Mouse (Mus musculus) embryo, embryonic 9.5 days (tissue): ENCODE measurements around the gene Ptprq.

Source experiments
- DNase-seq: peaks from one replicate; pipeline ENCODE4 v3.0.0-alpha.2; 2017; ENCODE audit errors: extremely low spot score

Ptprq gene

DNA sequence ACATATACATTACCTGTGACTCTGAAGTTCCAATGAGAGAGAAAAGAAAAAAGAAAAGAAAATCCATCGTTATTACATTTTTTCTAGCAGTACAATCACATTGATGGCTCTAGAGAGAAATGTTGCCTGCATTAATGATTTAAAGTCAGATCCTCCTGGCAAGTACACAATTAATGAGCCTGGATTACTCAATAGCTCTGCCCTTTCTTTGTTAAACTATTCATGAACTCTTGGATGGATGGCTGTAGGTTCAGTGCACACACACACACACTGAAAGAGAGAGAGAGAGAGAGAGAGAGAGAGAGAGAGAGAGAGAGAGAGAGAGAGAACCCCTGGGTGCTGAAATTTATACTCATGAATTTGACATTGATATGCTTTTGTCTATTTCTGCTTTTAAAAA, at the start of gene Ptprq:
Gene Ptprq (minus strand): TSS at position 246 of the 400 bp plus-strand sequence.
- DNase-seq, result no peak

DNA sequence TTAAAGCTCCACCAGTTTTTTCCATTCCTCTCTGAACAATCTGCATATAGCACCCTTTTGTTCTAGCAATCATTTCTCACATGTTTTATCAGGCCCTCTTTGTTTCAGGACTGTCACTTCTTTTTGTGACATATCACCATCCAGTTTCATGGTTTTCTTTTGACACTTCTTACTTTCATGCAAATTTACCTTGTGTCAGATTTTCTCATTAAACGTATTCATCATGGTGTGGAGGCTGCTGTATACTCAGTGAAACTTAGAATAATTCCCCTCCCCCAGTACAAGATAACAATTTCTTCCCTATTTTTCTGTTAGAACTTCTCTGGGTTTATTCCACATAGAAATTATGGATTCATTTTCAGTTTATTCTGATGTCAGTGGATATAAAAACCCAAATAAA, 39.8 kb upstream of the Ptprq start:
- DNase-seq, result no peak

DNA sequence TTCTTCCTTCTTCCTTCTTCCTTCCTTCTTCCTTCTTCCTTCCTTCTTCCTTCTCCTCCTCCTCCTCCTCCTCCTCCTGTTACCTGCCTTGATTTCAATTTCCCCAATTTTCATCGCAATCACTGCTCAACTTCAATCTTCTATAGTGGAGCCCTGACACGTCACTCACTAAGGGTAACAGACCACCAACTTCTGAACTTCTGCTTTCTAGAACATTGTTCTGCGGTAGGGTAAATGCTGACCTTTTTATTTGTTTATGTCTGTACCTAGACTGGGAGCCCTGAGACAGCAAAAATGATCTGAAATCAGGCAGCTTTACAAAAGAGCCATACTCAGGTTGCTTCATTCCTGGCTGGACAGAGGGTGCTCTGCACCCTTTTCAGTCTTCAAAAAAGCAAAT, 33.6 kb upstream of the Ptprq start:
- no peak for DNase-seq

DNA sequence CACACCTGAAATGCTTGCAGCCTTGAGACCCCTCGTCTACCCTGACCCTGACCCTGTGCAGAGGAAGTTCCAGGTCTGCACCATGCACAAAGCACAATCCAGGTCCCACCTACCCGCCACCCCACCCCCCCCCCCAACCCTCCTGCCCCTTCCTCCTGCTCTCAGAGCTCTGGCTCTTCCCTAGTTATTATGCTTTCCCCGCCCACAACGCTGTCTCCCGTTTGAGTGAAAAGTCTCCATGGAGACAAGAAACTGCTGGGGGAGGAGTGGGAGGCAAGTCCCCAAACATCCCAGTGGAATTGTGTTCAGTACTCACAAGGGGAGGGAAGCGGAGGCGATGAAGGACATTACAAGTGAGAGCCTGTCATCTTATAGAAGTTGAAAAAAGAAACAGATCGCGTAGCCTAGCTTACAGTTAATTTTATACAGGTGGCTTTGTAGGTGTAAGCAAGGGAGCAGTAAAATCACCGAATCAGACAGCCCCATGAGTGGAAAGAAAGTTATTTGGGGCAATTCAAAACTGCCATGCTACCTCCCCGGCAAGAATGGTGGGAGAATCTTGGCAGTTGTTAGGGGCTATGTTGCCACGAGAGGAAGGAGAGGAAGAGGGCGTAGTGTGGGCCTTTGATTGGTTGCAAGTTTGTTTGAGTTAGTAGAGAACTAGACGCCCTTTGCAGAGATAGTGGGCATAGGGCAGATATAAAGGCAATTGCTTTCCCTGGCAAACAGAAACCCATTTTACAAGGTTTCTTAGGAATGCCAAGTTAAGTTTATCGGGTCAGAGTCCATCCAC, 32.7 kb upstream of the Ptprq start:
- peak; percentile 52 for DNase-seq

DNA sequence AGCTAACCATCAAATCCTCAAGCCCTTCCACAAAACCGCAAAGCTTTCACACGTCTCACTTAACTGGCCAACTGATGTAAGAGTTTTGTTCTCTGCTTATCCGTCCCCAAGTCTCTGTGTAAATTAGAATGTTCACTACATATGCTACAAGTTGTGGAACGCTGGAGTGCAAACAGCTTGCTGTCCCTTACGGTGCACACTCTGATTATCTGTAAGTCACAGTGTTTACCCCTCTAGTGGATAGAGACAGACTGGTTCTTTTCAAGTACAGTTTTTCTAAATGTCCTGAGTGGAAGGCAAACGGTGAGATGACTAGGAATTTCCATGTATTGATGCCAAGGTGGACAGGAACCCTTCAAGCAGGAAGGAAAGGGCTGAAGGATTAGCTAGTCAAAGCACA, 32.1 kb upstream of the Ptprq start:
- DNase-seq, result peak; percentile 8

DNA sequence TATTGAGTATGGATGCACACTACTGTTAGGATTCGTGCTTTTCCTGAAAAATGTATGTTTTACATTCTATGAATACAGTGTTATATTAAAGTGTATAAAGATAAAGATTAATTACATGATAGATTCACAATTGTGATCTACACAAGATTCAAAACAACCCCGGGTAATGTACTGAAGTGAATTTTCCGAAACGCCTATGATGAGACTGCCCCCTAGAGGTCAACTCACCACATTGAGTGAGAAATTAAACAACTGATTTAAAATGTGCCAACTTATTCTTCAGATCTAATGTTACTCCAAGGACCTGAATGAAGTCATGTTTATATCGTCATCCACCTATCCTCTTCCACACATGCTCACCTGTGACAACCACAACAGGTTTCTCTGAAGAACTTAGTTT, 27.7 kb upstream of the Ptprq start:
- DNase-seq, result peak; percentile 28

DNA sequence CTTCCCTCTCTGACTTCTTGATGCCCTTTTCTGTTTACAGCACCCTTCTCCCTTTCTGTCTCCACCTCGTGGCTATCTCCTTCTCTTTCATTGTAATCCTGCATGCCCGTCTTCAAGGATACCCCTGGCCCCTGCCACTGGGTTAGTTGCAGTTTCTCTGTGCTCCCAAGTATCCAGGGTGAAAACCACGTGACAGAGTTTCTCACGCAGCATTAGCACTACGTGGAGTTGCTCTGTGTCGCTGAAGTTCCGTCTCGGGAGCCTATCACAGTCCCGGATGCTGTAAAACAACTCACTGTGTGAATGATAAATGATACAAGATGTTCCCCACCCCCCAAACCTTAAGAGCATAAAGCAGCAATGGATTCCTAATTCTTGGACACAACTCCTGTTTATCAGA, 26.9 kb upstream of the Ptprq start:
- no peak for DNase-seq

DNA sequence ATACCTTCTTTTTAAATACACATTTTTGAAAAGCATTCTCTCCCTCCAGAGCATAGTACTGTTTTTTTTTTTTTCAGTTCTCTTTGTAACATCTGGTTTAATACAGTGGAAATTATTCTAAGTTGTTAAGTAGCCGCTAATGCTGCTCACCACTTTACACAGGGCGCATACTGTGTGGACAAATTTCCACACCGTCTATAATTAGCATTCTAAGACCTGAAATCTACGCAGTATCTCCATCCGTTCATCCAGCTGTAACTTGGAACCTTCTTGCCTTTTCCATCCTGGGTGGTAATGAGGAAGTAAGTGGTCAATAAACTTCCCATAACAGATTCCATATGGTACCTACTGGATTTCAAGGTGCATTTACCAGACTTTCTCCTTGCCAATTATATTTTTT, 20.0 kb upstream of the Ptprq start:
- no peak for DNase-seq

DNA sequence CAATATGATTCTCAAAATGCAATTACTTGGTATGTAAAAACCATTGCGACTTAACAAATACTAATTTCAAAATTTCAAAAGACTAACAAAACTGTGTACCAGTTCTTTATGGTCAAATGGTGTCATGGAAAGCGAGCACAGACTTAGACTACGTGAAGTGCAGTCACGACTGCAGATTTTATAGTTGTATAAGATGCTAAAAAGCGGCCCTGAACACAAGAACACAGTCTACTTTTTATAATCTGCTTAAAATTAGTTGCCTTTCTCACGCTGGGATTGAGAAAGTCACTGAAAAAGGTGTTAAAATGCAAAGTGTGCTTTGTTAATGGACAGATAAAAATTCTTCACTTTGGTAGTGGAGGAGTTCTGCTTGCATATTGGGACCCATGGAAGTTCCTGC, 17.9 kb upstream of the Ptprq start:
- DNase-seq, result no peak

DNA sequence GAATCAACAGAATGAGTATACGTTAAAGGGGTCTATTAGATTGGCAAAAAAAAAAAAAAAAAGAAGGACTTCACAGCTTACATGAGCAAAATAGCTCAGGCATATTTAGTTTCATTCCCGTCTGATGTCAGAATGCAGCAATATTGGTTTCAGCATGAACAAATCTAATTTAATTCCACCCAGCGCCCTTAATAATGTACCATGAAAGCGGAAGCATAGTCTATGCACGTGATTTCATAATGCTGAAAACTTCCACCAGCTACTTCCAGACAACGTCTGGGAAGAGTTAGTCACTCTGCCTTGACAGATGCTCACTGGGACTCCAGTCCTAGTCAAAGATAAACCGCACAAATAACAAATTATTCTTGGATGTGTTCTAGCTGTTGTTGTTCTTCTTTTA, 15.6 kb upstream of the Ptprq start:
- no peak for DNase-seq

DNA sequence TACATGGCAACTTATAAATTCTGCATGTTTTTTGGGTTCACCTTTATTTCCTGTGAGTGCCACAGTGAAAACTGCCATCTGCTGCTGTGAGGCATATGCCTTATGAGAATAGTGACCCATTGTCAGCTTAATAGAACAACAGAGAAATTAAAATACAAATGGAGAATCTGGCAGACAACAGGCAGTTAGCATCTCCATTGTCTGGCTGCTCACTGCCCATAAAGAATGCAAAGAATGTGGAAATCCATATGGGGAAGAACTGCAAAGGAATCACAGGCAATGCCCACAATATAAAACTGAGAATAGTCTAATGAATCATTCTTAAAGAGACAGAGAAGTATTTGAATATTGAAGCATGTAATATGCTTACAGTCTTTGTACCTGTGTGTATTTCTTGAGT, 14.5 kb upstream of the Ptprq start:
- DNase-seq, result no peak

DNA sequence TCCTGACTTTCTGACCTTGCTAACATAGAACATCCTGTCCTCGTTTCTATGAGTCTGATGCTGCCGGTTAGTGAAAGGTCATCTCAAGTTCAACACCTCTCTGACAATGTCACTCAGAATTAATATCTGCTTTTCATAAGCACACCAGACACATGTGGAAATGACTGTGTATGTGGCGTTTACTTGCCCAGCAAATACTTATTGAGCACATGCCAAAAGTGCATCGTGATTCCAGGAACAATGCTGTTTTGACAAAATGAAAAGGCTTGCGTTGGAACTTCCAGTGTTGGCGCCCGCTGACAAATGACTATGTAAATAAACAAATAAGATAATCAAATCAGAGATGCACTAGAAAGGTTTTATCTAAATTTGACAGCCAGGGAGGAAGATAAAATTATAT, 5.8 kb upstream of the Ptprq start:
- no peak for DNase-seq

DNA sequence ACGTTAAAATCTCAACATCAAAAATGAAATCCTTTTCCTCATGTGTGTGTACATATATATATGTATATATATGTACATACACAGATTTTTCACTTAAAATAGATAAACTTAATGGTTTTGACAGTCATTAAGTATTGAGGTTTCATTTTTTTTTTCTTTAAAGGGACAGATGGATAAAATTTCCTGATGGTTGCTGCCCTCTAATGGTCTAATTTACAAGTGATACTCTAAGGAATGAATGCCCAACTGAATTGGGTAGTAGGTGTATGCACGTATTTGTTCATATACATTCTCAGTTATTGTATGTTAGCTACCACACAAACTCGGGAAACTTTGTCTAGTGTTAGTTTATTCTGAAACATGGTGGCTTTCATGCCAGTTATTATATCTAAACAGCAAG, 15.4 kb downstream of the Ptprq start:
- DNase-seq, result peak; percentile 14

DNA sequence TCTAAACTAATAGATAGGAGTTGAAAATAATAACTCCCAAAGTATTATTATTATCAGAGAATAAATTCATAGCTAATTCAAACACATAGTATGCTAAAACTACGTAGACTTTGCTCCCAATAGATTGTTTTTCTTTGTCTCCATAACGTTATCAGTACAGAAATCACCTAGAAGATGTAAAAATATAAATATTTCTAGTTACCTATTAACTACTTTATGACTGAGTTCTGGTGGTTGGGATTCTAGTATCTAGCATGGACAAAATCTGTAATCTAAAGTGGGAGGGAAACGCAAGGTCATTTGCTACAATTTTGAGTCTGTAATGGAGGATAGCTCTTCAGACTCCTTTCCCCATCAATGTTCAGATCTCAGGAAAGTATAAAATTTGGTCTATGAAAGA, 18.9 kb downstream of the Ptprq start:
- no peak for DNase-seq

DNA sequence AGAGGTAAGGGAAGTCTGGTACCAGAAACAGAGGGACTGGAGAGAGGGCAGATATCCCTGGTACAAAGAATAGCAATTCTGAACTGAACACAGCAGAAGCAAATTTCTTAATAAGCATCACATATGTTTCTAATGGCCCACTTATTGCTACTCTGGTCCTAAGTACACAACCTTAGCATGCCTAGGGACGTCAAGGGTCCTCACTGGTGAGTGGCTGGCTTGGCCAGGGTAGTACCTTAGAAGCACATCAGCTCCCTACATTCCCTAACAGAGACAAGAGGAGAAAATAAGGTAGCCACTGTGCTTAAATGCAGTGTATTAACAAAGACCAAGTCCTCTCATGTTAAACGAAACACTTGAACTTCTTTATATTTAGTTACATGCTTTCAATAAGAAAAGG, 21.1 kb downstream of the Ptprq start:
- DNase-seq, result no peak

DNA sequence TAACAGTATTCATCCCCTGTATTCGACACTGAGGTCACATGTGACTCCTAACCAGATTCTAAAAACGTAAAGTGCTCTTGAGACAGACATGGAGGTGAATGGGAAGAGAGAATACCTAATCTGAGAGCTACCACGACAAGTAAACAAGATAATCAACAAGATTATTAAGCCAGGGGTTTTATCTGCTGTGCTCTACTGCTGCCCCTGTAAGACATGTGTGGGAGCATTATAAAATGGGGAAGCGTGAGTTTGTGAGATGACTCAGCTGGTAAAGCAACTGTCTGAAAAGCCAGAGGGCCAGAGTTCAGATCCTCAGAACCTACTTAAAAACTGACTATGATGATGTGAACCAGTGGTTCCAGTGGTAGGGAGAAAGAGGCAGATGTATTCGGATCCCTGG, 22.7 kb downstream of the Ptprq start:
- DNase-seq, result no peak

DNA sequence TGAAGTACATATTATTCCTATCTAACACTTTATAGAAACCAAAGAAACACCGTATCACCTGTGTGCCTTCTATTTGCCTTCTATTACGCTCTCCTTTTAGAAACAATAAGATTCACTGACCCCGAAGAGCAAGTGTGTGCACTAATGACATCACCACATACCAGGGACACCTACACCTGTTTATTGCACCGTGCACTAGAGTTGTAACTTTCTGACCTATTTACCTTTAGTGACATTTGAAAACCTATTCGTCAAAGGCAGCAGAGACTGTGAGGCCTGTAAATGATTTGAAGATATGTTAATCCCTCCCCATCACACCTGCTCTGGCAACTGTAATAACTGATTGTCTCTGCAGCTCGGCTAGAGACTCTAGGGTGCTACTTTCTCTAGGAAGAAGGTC, 32.5 kb downstream of the Ptprq start:
- no peak for DNase-seq

DNA sequence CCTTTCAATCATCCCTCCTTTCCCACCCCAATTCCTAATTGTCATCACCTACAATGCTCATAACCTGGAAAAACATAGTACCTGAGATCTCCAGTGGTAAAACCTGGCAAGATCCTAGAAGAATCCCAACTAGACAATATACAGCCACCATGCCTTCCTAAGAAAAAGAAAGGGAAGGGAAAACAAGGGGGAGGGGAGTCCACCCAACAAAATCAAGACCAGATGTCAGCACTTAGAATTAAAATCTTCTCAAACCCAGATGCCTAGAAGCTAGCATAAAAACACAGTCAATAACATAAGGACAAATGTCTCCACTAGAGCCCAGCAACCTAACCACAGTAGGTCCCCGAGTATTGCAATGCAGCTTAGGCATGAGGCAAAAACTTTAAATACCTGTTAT, 43.9 kb downstream of the Ptprq start:
- no peak for DNase-seq

DNA sequence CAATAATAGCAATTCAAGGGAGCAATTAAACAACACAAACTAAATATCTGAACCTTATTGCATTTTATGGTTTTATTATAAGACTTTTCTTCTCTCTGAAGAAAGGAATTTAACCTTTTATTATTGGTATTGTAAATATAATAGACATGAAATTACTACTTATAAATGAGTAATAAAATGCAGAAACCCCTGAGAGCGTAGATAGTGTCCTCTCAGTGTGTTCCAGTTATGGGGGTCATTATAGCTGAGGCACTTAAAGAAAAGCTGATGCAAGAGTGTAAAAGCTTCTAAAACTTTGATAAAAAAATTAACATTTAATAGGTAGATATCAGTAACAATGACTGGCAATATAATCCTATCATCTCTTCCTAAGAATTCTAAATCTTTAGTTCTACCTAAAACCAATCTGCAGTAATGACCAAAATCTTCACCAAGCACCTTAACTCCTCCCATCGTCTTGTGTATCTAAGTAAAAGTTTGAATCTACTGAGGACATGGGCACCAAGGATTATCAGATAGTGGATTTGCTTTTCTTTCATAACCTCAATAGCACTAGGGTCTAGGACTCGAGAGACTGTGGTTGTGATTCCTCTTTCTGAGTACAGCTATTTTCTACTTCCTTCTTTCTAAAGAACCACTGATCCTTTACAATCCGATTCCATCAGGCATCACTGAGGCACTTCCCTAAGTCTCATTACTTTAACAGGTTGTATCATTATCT, 51.3 kb downstream of the Ptprq start:
- no peak for DNase-seq

DNA sequence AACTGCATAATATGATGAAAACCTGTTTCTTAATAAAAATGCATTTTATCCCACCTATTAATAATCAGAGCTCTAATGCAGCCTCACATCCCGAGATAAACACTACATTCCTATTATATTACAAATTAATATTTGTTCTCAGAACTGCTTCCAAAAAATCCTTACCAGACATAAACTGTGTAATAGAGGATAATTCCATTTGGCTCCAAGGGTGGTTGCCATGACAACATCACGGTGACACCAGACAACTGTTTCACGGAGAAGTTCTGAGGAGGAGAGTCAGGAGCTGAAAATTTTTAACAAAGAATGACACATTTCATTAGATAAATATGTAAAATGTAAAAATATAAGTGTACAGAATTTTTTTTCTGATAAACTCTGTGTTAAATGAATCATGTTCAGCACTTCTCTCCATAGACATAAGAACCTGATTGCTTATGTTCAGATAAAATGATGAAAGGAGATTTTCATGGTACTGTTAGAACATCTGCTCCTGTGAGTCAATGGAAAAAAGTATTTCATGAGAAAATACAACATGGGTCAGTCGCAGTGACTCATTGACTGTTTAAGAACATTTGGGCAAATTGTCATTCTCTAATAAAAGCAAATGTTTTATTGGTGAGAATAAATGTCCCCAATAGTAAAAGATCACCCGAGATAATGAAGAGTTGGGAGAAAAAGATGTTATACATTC, 57.3 kb downstream of the Ptprq start:
- DNase-seq, result no peak

DNA sequence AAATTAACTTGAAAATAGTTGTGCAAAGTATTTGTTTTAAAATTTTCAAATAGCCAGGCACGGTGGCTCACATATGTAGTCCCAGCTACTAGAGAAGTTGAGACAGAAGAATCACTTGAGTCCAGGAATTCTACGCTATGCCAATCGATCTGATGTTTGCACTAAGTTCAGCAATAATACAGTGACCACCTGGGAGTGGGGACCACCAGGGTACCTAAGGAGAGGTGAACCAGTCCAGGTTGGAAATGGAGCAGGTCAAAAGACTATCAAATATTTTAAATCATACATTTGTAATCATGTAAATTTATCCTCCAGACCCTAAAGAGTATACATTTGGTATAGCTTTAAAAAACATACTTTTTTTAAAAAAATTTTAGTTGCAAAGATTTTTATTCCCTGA, 57.9 kb downstream of the Ptprq start:
- DNase-seq, result no peak

DNA sequence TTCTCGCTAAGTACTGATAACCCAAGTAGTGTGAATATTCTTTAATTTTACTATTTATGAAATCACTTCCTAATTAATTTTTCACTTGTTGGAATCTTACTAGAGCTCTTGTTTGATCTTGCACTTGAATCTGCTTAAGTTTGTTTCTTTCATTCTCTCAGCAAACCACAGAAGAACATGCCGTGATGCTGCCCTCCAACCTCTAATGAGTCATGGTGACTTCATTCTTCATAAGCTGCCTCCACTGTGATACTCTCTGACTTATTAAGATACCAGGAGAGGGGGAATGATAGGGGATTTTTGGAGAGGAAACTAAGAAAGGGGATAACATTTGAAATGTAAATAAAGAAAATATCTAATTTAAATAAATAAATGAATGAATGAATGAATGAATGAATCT, 60.7 kb downstream of the Ptprq start:
- no peak for DNase-seq

DNA sequence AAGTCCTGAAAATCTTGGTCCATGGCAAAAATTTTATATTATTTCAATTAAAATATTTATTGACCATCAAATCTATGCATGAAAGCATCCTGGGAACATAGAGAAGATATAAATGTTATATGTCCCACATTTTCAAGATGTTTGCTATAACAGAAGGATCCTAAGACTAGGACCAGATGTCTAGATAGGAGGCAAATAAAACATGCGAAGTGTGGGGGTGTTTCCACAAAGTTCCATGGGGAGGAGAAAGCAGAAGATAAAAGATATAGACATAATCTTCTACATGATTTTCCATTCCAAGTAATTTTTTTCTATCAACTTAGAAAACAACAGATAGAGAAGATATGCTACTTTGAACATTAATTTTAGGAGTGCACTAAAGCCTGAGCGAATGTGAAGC, 70.2 kb downstream of the Ptprq start:
- no peak for DNase-seq
